Mouse (Mus musculus) cerebellum, adult 9-10 months (tissue): ENCODE data around the gene Col28a1.
"Not testable (repeated sequence)": the region's sequence is repeated elsewhere in the genome, so short reads cannot be mapped to it uniquely, and the experiment has no call there.

ENCODE experiments used
- DNase-seq: peaks from one replicate; pipeline ENCODE4 v3.0.0; 2022

Col28a1 gene

DNA sequence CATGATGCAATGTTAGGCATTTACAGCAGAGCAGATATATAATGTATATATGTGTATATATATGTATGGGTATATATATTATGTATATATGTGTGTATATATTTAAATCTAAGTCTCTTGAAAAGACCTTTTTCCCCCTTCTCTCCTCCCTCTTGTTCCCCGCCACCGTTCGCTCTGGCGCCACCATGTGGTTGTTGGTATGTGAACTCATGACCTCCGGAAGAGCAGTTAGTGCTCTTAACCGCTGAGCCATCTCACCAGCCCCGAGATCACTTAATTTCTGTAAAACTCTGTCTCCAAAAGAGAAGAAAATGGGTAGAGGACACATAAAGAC, 208.8 kb downstream of the Col28a1 start:
- DNase-seq, result peak; percentile 18

DNA sequence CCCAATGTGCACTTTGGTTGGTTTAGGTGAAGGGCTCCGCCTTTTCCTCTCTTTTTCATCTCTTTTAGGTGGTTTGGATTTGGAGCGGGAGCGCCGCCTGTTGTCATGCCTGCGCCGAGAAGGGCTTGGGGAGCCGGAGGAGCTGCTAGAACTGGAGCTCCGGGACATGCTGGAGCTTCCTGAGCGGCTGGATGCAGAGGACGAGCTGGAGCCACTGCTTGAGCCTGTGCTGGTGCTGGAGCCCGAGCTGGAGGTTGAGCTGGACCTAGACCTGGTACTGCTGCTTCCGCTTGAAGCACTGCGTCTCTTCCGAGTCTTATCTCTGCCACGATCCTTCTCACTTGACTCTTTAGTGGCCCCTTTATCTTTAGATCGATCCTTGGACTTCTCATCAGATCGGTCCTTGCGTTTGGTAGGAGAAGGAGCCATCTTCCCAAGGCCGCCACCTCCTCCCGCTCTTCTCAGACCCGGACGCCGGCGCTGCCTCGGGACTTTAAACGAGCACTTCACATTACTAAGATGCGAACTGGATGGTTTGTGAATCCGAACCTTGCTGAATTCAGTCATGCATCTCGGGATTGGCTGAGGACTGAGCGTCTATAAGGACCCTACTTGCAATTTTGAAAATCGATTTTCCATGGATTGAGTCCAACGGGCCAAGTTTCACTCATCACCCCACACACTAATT, 209.3 kb downstream of the Col28a1 start:
- DNase-seq, result not testable (repeated sequence)

DNA sequence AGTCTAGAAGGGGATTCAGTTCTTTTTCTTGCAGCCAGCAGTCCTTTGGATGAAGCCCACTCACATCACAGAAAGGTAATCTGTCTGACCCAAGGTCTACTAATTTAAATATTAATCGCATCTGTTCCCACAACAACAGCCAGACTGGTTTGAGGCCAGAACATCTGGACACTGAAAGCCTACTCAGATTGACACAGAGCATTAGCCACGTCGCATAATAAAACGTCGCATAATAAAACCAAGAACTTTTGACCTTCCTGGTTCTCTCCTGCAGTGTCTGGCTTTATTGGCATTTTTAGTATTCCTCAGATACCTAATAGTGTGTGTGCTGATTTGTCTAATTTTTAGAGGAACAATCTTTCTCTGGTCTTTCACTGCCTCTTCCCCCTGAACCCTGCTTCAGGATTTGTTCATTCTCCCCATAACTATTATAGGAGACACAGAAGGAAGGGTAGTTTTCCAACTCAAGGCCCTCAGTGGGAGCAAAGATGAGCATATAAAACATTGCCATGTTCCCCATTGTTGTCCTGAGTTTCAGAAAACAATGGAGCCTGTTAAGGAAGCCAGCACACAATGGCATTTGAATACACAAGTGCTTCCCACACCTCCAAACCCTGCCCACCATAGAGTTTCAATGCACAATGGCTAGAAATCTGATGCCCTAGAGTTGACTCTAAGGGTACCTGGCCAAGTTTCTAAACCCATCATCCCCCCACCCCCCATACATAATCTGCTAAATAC, 221.2 kb downstream of the Col28a1 start:
- no peak for DNase-seq

GRCm38 (mm10) chr6:7969376-7969775, 223.0 kb downstream of the Col28a1 start:
- no peak for DNase-seq

GRCm38 (mm10) chr6:7965833-7966522, 226.4 kb downstream of the Col28a1 start:
- DNase-seq, result no peak

DNA sequence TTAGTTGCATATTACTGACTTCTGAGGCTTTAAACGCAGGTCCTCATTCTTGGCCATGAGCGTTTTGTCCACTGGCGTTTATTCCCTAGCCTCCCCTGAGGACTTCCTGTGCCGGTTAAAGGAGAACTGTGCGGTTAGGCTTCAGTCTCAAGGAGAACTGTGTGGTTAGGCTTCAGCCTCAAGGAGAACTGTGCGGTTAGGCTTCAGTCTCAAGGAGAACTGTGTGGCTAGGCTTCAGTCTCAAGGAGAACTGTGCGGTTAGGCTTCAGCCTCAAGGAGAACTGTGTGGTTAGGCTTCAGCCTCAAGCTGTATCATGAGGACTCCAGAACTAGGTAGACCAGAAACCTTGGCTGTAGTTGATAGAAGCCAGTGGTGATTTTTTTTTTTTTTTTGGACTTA, 229.7 kb downstream of the Col28a1 start:
- DNase-seq, result no peak

GRCm38 (mm10) chr6:7952208-7952607, 240.2 kb downstream of the Col28a1 start:
- no peak for DNase-seq

GRCm38 (mm10) chr6:7951778-7952177, 240.6 kb downstream of the Col28a1 start:
- no peak for DNase-seq
